Mouse (Mus musculus) heart, adult 2 months (tissue): ENCODE measurements around the gene Sf3b3. TPM values are rescaled to one million over a fixed set of nuclear protein-coding genes. Genes with fewer than 3 reads are reported as not detected.
A peak's percentile ranks its signal among the peaks of the same experiment; 100 is the strongest.
"Not testable (repeated sequence)": the region's sequence is repeated elsewhere in the genome, so short reads cannot be mapped to it uniquely, and the experiment has no call there.

Experiments used
- DNase-seq, 2 experiments: peaks; one replicate each; pipeline ENCODE4 v3.0.0; 2021
- H3K27ac ChIP-seq: fragments of 200-600 bp; 2 replicates; pipeline ENCODE4 v1.8.1; 2022
- H3K27me3 ChIP-seq: fragments of 200-500 bp; 2 replicates; pipeline ENCODE4 v1.6.1; 2012; ENCODE audit warnings: mild to moderate bottlenecking, low read length, inconsistent platforms, mixed read lengths; ENCODE audit not compliant: control insufficient read depth, insufficient read depth
- H3K36me3 ChIP-seq: fragments of 200-500 bp; 2 replicates; pipeline ENCODE4 v1.6.1; 2012; ENCODE audit warnings: low read length, inconsistent platforms; ENCODE audit not compliant: control insufficient read depth, insufficient read depth
- H3K4me1 ChIP-seq: fragments of 200-500 bp; 2 replicates; pipeline ENCODE4 v1.6.1; 2011; ENCODE audit warnings: low read length; ENCODE audit not compliant: control insufficient read depth, insufficient read depth
- H3K4me3 ChIP-seq: fragments of 200-600 bp; 2 replicates; pipeline ENCODE4 v1.8.1; 2022
- H3K79me2 ChIP-seq: fragments of 200-500 bp; replicated peaks from 2 replicates; pipeline ENCODE4 v1.6.1; 2012; ENCODE audit warnings: mild to moderate bottlenecking, inconsistent platforms, low read length, moderate library complexity, mixed read lengths; ENCODE audit not compliant: control insufficient read depth, insufficient read depth
- H3K9ac ChIP-seq: fragments of 200-500 bp; 2 replicates; pipeline ENCODE4 v1.6.1; 2012; ENCODE audit warnings: low read depth, mild to moderate bottlenecking, control low read depth, inconsistent platforms, low read length, mixed read lengths
- CTCF ChIP-seq: fragments of 200-600 bp; IDR thresholded peaks from 2 replicates; pipeline ENCODE4 v1.8.1; 2022; ENCODE audit warnings: antibody characterized with exemption, mild to moderate bottlenecking, moderate library complexity
- EP300 ChIP-seq: fragments of 200-500 bp; IDR thresholded peaks from 2 replicates; pipeline ENCODE4 v1.6.1; 2011; ENCODE audit warnings: low read depth, low read length, control low read depth; ENCODE audit not compliant: insufficient read depth
- POLR2A ChIP-seq: fragments of 200-500 bp; IDR thresholded peaks from 2 replicates; pipeline ENCODE4 v1.6.1; 2011; ENCODE audit warnings: mild to moderate bottlenecking, low read depth, low read length, control low read depth; ENCODE audit not compliant: insufficient read depth
- WGBS: fragments of 180-500 bp; shearing (Covaris S2); methylation state at CpG from one replicate; pipeline ENCODE4 v1.1.7; 2018; 5-methylcytosine and 5-hydroxymethylcytosine counted together
- intact Hi-C: fragments of 180-260 bp; cut with DNase I; formaldehyde crosslinking; loops from one replicate; pipeline ENCODE4 v1.15.1; 2025
- polyA plus RNA-seq: library from polyadenylated mRNA; depleted of rRNA; stranded (reverse); fragments of >200 nt; gene quantifications from 2 replicates; pipeline ENCODE4 v1.2.3, GENCODE M21; 2012
- total RNA-seq, 2 experiments: library from RNA; stranded (reverse); gene quantifications; 2 replicates each; pipeline ENCODE4 v1.2.3; 2021

Sf3b3 gene
- total and polyA plus RNA-seq, 3 experiments, result 19.2 to 39.7 (median 38.3) TPM

DNA sequence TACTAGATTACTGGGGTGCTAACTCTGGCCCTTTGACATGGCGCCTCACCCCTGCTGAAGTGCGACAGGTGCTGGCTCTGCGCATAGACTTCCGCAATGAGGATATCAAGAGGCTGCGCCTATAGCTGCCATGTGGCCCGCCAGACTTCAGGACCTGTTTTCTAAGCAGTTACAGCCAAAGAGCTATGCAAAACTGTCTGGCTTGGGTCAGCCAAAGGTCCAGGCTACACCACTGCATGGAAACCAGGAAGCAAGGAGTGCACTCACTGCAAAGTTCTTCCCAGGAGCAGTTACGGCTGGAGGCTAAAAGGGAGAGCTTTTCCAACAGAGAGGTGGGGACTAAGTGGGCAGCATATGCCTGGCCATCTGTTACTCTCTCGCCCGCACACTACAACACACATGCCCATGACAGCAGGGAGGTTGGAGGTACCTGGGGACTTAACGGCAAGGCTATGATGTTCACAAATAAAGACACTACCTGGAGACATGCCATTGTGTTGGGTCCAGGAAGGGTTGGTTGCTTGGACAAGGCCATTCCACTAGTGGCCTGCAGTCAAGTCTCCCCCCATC lies 35.2 kb upstream of the Sf3b3 start:
- Histone ChIP-seq H3K9ac (no peak overlapping the region), H3K4me1 (no peaks in the 10 kb centered on the region), H3K27me3 (no peaks in the 10 kb centered on the region), H3K27ac (no peak overlapping the region), H3K4me3 (no peak overlapping the region), H3K79me2 (no peaks in the 10 kb centered on the region), H3K36me3 (no peaks in the 10 kb centered on the region)
- intact Hi-C loops, result no loop called here
- no peak for TF ChIP-seq EP300
- TF ChIP-seq POLR2A, result no peak
- TF ChIP-seq CTCF, result no peak
- WGBS, result 92% methylated on average over 10 of the region's 10 CpGs
- no peak for DNase-seq

DNA sequence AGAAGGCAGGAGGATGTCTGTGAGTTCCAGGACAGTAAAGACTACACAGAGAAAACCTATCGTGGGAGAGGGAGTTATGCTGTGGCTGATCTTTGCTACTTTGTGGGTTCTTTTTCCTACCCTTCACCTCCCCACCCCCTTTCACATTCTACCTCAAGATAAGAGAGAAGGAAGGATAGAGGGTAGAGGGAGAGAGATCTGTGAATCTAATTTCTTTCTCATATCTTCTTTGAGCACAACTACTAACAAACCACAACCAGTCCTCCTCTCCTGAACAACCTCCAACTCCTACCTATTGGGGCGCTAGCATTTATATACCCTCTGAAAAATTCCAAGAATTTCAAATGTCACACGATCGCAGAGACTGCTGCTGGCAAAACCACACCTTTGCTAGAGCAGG lies 31.3 kb upstream of the Sf3b3 start:
- no peaks in the 10 kb centered on the region for H3K27me3 ChIP-seq
- H3K79me2 ChIP-seq, result no peaks in the 10 kb centered on the region
- intact Hi-C loops, result no loop called here
- no peaks in the 10 kb centered on the region for H3K36me3 ChIP-seq
- WGBS, result 81% methylated on average over 4 of the region's 4 CpGs
- H3K9ac ChIP-seq, result no peak overlapping the region
- H3K4me3 ChIP-seq, result no peak overlapping the region
- no peak overlapping the region for H3K27ac ChIP-seq
- no peaks in the 10 kb centered on the region for H3K4me1 ChIP-seq
- no peak for DNase-seq
- no peak for TF ChIP-seq POLR2A

GRCm38 (mm10) chr8:110870501-110870900 lies 23.9 kb upstream of the Sf3b3 start:
- intact Hi-C loops, result no loop called here
- no peaks in the 10 kb centered on the region for H3K27me3 ChIP-seq
- no peaks in the 10 kb centered on the region for H3K79me2 ChIP-seq
- no peak for DNase-seq
- TF ChIP-seq POLR2A, result no peak
- no peak for TF ChIP-seq CTCF
- TF ChIP-seq EP300, result no peak
- no peaks in the 10 kb centered on the region; the same call in 1 of the 2 replicates for H3K36me3 ChIP-seq
- H3K4me3 ChIP-seq, result no peak overlapping the region
- 96% methylated on average over 2 of the region's 2 CpGs for WGBS
- H3K27ac ChIP-seq, result no peak overlapping the region
- no peak overlapping the region for H3K9ac ChIP-seq
- H3K4me1 ChIP-seq, result no peaks in the 10 kb centered on the region

DNA sequence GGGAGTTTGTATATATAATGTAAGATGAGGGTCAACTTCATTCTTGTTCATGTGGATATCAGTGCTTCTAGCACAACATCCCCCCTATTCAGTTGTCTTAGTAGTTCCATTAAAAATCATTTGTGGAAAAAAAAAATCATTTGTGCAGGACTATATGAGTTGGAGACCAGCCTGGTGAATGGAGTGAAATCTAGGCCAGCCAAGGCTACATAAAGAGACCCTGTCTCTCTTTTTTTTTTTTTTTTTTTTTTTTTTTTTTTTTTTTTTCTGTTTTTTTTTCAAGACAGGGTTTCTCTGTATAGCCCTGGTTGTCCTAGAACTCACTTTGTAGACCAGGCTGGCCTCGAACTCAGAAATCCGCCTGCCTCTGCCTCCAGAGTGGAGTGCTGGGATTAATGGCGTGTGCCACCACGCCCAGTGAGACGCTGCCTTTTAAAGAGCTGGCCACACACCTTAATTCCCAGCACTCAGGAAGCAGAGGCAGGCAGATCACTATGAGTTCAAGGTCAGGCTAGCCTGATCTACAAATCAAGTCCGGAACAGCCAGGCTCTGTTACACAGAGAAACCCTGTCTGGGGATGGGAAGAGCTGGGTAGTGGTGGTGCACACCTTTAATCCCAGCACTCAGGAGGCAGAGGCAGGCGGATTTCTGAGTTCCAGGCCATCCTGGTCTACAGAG lies 14.9 kb upstream of the Sf3b3 start:
- H3K27me3 ChIP-seq, H3K36me3 ChIP-seq, intact Hi-C loops, H3K9ac ChIP-seq, H3K79me2 ChIP-seq, H3K4me1 ChIP-seq, H3K27ac ChIP-seq, DNase-seq, H3K4me3 ChIP-seq: not testable (repeated sequence)
- 94% methylated on average over 7 of the region's 7 CpGs for WGBS

- H3K79me2 ChIP-seq, result no peaks in the 10 kb centered on the region
- H3K27ac ChIP-seq, result no peak overlapping the region
- no peak overlapping the region for H3K9ac ChIP-seq
- peaks cover 4% of the 10 kb centered on the region for H3K36me3 ChIP-seq
- 65% methylated on average over 7 of the region's 7 CpGs for WGBS
- intact Hi-C loops, result no loop called here
- TF ChIP-seq EP300 (no peak), POLR2A (no peak), CTCF (peak; percentile 64)
- H3K27me3 ChIP-seq, result no peaks in the 10 kb centered on the region
- H3K4me1 ChIP-seq, result no peaks in the 10 kb centered on the region
- no peak for DNase-seq
- H3K4me3 ChIP-seq, result no peak overlapping the region
Observed at GRCm38 (mm10) chr8:110859651-110860501, 13.3 kb upstream of the Sf3b3 start.
